Mouse (Mus musculus) layer of hippocampus, adult 18-20 months (tissue): ENCODE data around the gene 2610042L04Rik. TPM values are rescaled to one million over a fixed set of nuclear protein-coding genes. Genes with fewer than 3 reads are reported as not detected.
"Not testable (repeated sequence)": the region's sequence is repeated elsewhere in the genome, so short reads cannot be mapped to it uniquely, and the experiment has no call there.

ENCODE experiments used
- DNase-seq, 2 experiments: peaks; one replicate each; pipeline ENCODE4 v3.0.0; 2022; ENCODE audit warnings: low spot score in 2 of 2
- long read RNA-seq: library from polyadenylated mRNA; stranded (forward); transcript quantifications from one replicate; pipeline ENCODE4 v2.0.0, GENCODE M21; 2021
- total RNA-seq, 2 experiments: library from RNA; stranded (reverse); gene quantifications; 2 replicates each; pipeline ENCODE4 v1.2.3; 2021

The 2610042L04Rik gene
- 1 to 10 TPM in 1 of 2 experiments, under 1 TPM in 1; 0.76 to 1.3 TPM for total RNA-seq
- long read RNA-seq, partial matches to known transcripts: 1 of 2 reads
- long read RNA-seq, other reads (novel, unspliced or antisense): 0 of 2 reads

DNA sequence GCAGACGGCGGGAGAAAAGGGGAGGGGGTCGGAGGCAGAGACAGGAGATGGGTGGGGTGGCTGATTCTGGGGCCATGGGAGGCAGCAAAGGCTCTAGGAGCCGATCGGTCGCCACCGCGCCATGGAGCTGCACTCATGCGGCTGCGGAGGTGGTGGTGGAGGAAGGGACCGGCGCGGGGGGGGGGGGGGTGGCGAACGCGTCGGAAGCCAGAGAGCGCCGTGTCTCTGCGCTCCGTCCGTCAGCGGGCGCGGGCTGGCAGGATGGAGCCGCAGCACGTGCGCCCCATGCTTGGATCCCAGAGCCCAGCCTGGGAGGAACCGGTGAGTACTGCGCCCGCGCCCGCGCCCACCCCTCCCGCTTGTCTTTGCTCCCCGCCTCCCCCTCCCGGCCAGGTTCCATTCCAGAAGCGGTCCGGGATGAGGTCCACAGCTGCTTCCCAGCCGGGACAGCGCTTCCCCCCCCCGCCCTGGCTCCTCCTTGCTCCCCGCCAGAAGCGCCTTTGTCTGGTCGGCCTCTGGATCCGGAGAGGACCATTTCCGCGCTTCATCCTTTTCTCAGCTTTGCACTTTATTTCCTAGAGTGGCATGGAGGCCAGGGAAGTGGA is at the start of gene 2610042L04Rik:
TSS of gene 2610042L04Rik (plus strand) at position 288 of the 605 bp plus-strand sequence.
- peak in 1 of 2 experiments; percentile 0 for DNase-seq

DNA sequence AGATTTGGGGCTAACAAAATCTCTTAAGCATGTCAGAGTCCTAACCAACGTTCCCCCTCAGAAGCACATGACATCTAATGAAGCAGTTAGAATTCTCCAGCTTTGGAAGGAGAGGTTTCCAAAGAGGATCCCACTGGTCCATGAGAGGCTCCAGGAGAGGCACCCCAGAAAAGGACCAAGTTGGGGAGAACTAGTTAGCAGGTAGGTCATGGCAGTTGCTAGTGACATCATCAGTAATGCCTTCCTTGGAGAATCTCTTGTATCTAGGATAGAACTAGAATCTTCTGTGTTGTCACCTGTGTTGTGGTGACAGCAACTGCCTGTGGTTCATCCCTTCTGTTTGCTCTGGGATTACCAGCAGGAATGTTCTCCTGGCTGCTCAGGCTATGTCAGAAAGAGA is 17.6 kb upstream of the 2610042L04Rik start, which contains the start of gene Gm3149:
TSS of gene Gm3149 (plus strand) at position 301 of the 400 bp plus-strand sequence.
- DNase-seq: not testable (repeated sequence)

- DNase-seq: peak in 1 of 2 experiments; percentile 8
These were observed 943 bp downstream of the 2610042L04Rik start for GRCm38 (mm10) chr14:4335506-4335905.

DNA sequence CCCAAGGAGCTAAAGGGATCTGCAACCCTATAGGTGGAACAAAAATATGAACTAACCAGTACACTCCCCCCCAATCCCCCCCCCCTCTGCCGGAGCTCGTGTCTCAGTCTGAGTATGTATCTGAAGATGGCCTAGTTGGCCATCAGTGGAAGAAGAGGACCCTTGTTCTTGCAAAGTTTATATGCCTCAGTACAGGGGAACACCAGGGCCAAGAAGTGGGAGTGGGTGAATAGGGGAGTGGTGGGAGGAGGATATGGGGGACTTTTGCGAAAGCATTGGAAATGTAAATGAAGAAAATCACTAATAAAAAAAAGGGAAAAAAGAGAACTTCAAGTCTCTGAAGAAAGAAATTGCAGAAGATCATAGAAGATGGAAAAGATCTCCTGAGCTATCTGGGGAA is 34.4 kb downstream of the 2610042L04Rik start:
- not testable (repeated sequence) for DNase-seq

GRCm38 (mm10) chr14:4369691-4370090 is 35.1 kb downstream of the 2610042L04Rik start:
- not testable (repeated sequence) for DNase-seq

GRCm38 (mm10) chr14:4377871-4378270 is 43.3 kb downstream of the 2610042L04Rik start:
- not testable (repeated sequence) for DNase-seq

DNA sequence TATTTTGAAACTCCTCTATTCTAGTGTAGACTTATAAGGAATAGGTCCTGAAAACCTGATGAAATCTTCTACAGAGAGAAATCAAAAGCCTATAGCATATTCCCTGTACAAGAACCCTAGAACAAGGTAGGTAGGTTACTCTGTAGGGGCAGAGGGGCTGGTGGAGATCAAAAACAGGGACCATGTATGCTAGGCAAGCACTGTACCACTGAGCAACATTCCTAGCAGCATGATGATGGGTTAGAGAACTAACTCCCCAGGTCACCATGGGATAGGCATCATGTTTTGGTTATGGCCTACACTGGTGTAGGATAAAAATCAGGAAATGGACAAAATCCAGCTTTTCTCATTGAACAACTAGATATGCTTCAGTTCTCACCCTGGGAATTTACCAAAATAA is 51.0 kb downstream of the 2610042L04Rik start:
- DNase-seq: not testable (repeated sequence)

DNA sequence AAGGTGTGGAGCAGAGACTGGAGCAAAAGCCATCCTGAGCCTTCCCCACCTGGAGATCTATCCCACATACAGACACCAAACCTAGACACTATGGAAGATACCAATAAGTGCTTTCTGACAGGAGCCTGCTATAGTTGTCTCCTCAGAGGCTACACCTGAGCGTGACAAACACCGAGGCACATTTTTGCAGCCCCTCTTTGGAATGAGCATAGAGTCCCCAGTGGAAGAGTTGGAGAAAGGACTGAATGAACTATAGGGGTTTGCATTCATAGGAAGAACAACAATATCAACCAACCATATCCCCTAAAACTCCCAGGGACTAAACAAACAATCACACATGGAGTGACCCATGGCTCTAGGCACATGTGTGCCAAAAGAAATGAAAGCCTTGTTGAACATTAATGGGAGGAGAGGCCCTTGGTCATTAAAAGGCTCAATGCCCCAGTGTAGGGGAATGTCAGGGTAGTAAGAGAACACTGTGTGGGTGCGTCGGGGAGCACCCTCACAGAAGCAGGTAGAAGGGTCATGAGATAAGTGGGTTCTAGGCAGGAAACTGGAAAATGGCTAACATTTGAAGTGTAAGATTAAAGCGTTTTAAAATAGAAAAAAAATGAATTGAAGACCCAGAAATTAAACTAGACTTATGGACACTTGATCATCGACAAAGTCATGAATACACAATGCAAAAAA is 58.4 kb downstream of the 2610042L04Rik start:
- DNase-seq: not testable (repeated sequence)

GRCm38 (mm10) chr14:4397226-4397625 is 62.7 kb downstream of the 2610042L04Rik start, which contains the start of gene Gm3159:
Gene Gm3159, plus strand, starts transcription at chr14:4397526.
- DNase-seq: not testable (repeated sequence)

DNA sequence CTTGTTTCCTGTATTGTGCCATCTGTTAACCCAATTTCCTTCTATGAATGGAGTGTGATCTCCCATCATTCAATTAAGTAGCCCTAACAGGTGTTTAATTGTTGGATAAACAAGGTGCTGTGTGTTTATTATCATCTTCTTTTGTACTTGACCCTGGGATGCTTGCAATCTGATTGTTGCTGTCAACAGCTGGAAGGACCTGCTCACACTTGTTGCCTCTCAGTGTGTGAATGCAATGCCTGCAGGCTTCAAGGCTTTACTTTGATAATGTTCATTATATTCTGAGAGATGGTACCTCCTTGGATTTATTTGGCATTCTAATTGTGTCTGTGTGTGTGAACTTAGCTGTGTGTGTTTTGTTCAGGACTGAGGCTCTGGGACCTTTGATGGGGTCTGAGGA is 64.1 kb downstream of the 2610042L04Rik start:
- not testable (repeated sequence) for DNase-seq

- not testable (repeated sequence) for DNase-seq
These were observed 65.7 kb downstream of the 2610042L04Rik start for GRCm38 (mm10) chr14:4400115-4400789.

DNA sequence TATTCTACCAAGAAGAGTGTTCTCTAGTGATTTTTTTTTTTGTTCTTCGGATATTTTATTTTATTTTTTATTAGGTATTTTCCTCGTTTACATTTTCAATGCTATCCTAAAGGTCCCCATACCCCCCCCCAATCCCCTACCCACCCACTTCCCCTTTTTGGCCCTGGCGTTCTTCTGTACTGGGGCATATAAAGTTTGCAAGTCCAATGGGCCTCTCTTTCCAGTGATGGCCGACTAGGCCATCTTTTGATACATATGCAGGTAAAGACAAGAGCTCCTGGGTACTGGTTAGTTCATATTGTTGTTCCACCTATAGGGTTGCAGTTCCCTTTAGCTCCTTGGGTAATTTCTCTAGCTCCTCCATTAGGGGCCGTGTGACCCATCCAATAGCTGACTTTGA is 66.7 kb downstream of the 2610042L04Rik start:
- not testable (repeated sequence) for DNase-seq

DNA sequence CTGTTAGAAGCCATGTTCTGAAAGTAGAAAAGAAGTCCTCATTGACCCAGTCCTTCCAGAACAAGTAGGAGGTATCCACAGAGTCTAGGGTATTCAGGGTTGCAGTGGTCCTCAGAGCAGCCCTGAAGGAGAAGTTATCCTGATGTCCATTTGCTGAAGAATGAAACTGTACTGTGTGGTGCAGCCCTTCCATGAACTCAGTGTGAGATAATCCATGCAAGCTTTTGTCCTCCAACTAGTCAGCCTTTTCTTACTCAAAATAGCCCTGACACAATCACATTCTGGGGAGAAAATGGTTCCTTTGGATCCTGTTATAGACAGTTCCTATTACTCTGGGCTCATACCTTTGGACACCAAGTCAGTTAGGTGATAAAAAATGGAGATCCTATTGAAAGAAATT is 69.3 kb downstream of the 2610042L04Rik start:
- DNase-seq: not testable (repeated sequence)

Other genes with a start within 250 kb of the 2610042L04Rik start
- gene Gm8108, start 224.2 kb upstream of the 2610042L04Rik start, total RNA-seq: 1 to 10 TPM; 6.6 to 8.6 TPM
- gene Gm3127, start 169.7 kb upstream of the 2610042L04Rik start, total RNA-seq: not detected
- 1 to 10 TPM in 1 of 2 experiments, under 1 TPM in 1; 0.25 to 1.8 TPM for gene Gm2974, start 152.2 kb upstream of the 2610042L04Rik start, total RNA-seq
- gene Gm3138, start 85.1 kb upstream of the 2610042L04Rik start, total RNA-seq: not detected
- not detected for gene Gm3149, start 17.5 kb upstream of the 2610042L04Rik start, total RNA-seq
- gene Gm3159, start 62.8 kb downstream of the 2610042L04Rik start, total RNA-seq: not detected
- gene Gm3164, start 80.7 kb downstream of the 2610042L04Rik start, total RNA-seq: 1 to 10 TPM in 1 of 2 experiments, not detected in 1; 1.0 TPM
- not detected for gene Gm3173, start 96.2 kb downstream of the 2610042L04Rik start, total RNA-seq
- gene Gm3182, start 147.0 kb downstream of the 2610042L04Rik start, total RNA-seq: not detected
- not detected for gene Gm3047, start 220.6 kb downstream of the 2610042L04Rik start, total RNA-seq